Mouse (Mus musculus) midbrain, embryonic 11.5 days (tissue): ENCODE data around the gene Akap13. TPM values are rescaled to one million over a fixed set of nuclear protein-coding genes. Genes with fewer than 3 reads are reported as not detected.

Experiments
- ATAC-seq: fragments of 200-750 bp; cut with Nextera tagmentation; 2 replicates; pipeline ENCODE4 v1.8.0; 2017; ENCODE audit warnings: moderate TSS enrichment, moderate library complexity; ENCODE audit not compliant: low FRiP score
- DNase-seq: peaks from one replicate; pipeline ENCODE4 v3.0.0; 2015; ENCODE audit warnings: low spot score; ENCODE audit errors: missing footprints
- H3K27ac ChIP-seq: fragments of 300-500 bp; sonication (generic); 2 replicates; pipeline ENCODE4 v1.5.1; 2014; ENCODE audit warnings: low read depth, low read length
- H3K27me3 ChIP-seq: fragments of 300-500 bp; sonication (generic); 2 replicates; pipeline ENCODE4 v1.6.1; 2014; ENCODE audit warnings: mild to moderate bottlenecking, low read length, moderate library complexity, mixed read lengths; ENCODE audit not compliant: control insufficient read depth, insufficient read depth
- H3K36me3 ChIP-seq: fragments of 300-500 bp; sonication (generic); 2 replicates; pipeline ENCODE4 v1.6.1; 2014; ENCODE audit warnings: mild to moderate bottlenecking, low read length, moderate library complexity, mixed read lengths; ENCODE audit not compliant: control insufficient read depth, insufficient read depth
- H3K4me1 ChIP-seq: fragments of 300-500 bp; sonication (generic); 2 replicates; pipeline ENCODE4 v1.6.1; 2014; ENCODE audit warnings: low read length; ENCODE audit not compliant: control insufficient read depth, insufficient read depth
- H3K4me2 ChIP-seq: fragments of 300-500 bp; sonication (generic); 2 replicates; pipeline ENCODE4 v1.6.1; 2014; ENCODE audit warnings: mild to moderate bottlenecking, moderate library complexity
- H3K4me3 ChIP-seq: fragments of 300-500 bp; sonication (generic); 2 replicates; pipeline ENCODE4 v1.5.1; 2014; ENCODE audit warnings: low read depth, low read length
- H3K9ac ChIP-seq: fragments of 300-500 bp; sonication (generic); 2 replicates; pipeline ENCODE4 v1.6.1; 2014; ENCODE audit warnings: low read length
- H3K9me3 ChIP-seq: fragments of 300-500 bp; sonication (generic); 2 replicates; pipeline ENCODE4 v1.6.1; 2016; ENCODE audit warnings: low read length; ENCODE audit not compliant: control insufficient read depth
- WGBS: fragments of 180-500 bp; shearing (Covaris S2); extraction: QIAGEN DNeasy Blood & Tissue Kit; methylation state at CpG from one replicate; pipeline ENCODE4 v1.1.7; 2014; 5-methylcytosine and 5-hydroxymethylcytosine counted together
- polyA plus RNA-seq: library from polyadenylated mRNA; unstranded; fragments of >200 nt; fragmentation: Nextera tagmentation; extraction: Ambion mirVana; gene quantifications from 2 replicates; pipeline ENCODE4 v1.2.1, GENCODE M21; 2014

Gene Akap13
- polyA plus RNA-seq, 1 experiment from 2014 or later, result 24.3 TPM

- Histone ChIP-seq H3K36me3 (no peaks in the 10 kb centered on the region), H3K4me2 (no peak overlapping the region), H3K27ac (no peak overlapping the region), H3K27me3 (no peaks in the 10 kb centered on the region), H3K4me1 (no peaks in the 10 kb centered on the region), H3K9me3 (no peaks in the 10 kb centered on the region), H3K4me3 (no peak overlapping the region), H3K9ac (no peak overlapping the region)
- no peak for ATAC-seq
- 71% methylated on average over 5 of the region's 5 CpGs for WGBS
- DNase-seq, result no peak
Measured at GRCm38 (mm10) chr7:75498627-75499026, 43.3 kb downstream of the Akap13 start.

DNA sequence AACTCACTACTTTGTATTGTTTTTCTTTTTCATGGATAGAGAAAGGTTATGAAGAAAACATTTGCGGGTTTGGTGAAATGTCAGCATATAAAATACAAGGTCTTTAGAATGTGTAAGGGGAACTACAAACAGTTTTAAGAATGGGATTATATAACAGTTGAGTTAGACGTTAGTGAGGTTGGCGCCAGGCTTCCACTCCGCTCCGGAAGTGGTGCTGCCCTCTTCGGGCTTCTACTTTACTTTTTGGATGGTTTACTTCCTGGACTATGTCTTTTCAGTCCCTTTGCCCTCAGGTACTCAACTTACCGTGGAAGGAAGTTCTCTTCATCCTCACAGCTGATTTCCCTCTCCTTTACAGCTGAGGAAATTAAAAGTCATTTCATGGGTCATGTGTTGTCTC lies 43.9 kb downstream of the Akap13 start:
- DNase-seq (no peak), ATAC-seq (no peak)
- Histone ChIP-seq H3K9me3 (no peaks in the 10 kb centered on the region), H3K4me2 (no peak overlapping the region), H3K4me1 (no peaks in the 10 kb centered on the region), H3K9ac (no peak overlapping the region), H3K27ac (no peak overlapping the region), H3K27me3 (no peaks in the 10 kb centered on the region), H3K4me3 (no peak overlapping the region), H3K36me3 (no peaks in the 10 kb centered on the region)
- WGBS, result 89% methylated on average over 7 of the region's 7 CpGs

GRCm38 (mm10) chr7:75500164-75500563 lies 44.8 kb downstream of the Akap13 start:
- H3K4me2 ChIP-seq, result no peak overlapping the region
- H3K4me3 ChIP-seq, result no peak overlapping the region
- DNase-seq (no peak), ATAC-seq (no peak)
- no peak overlapping the region for H3K27ac ChIP-seq
- no peaks in the 10 kb centered on the region for H3K27me3 ChIP-seq
- 96% methylated on average over 4 of the region's 4 CpGs for WGBS
- no peak overlapping the region for H3K9ac ChIP-seq
- no peaks in the 10 kb centered on the region for H3K36me3 ChIP-seq
- no peaks in the 10 kb centered on the region for H3K4me1 ChIP-seq
- no peaks in the 10 kb centered on the region for H3K9me3 ChIP-seq

DNA sequence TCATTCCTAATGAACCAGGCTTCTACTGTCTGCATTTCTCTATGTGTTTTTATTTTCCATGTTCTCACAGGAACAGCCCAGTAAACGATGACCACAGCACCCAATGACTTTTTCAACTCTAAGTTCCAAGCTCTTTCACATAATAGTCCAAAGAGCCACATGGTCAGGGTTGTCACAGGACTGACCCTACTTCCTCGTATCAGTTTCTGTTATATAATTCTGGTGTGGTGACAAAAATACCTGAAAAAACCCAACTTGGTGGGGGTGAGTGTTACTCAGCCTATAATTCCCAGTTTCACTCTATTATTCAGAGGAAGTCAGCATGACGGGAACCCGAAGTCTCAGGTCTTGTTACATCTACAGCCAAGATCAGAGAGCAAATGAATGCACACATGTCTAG lies 45.5 kb downstream of the Akap13 start:
- ATAC-seq, result no peak
- no peak for DNase-seq
- no peaks in the 10 kb centered on the region for H3K9me3 ChIP-seq
- H3K4me2 ChIP-seq, result no peak overlapping the region
- H3K27me3 ChIP-seq, result no peaks in the 10 kb centered on the region
- WGBS, result 88% methylated on average over 4 of the region's 4 CpGs
- H3K4me3 ChIP-seq, result no peak overlapping the region
- H3K4me1 ChIP-seq, result no peaks in the 10 kb centered on the region
- no peak overlapping the region for H3K27ac ChIP-seq
- H3K9ac ChIP-seq, result no peak overlapping the region
- no peaks in the 10 kb centered on the region for H3K36me3 ChIP-seq

DNA sequence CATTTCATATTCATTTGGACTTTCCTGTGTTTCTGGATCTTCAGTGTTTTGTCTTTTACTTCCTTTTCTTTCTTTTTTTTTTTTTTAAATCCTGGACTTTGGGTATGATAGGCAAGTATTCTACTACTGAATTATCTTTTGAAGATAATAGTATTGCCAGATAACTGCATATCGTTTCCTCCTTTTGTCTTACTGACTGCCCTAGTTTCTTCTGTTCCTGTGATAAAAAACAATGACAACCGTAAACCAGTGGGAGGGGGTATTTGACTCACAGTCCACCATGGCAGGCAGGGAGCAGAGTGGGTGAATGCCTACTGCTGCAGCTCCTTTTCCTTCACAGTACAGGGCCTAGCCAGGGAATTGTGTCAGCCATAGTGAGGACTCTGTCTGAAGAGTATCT lies 49.2 kb downstream of the Akap13 start:
- no peaks in the 10 kb centered on the region for H3K27me3 ChIP-seq
- no peaks in the 10 kb centered on the region for H3K4me1 ChIP-seq
- WGBS, result 85% methylated on average over 2 of the region's 2 CpGs
- no peak overlapping the region for H3K9ac ChIP-seq
- no peaks in the 10 kb centered on the region for H3K36me3 ChIP-seq
- H3K27ac ChIP-seq, result no peak overlapping the region
- ATAC-seq (no peak), DNase-seq (no peak)
- no peak overlapping the region for H3K4me2 ChIP-seq
- H3K9me3 ChIP-seq, result no peaks in the 10 kb centered on the region
- H3K4me3 ChIP-seq, result no peak overlapping the region

- Histone ChIP-seq H3K4me2 (no peak overlapping the region), H3K4me3 (no peak overlapping the region), H3K36me3 (no peaks in the 10 kb centered on the region), H3K27ac (no peak overlapping the region), H3K4me1 (no peaks in the 10 kb centered on the region), H3K9me3 (no peaks in the 10 kb centered on the region), H3K27me3 (no peaks in the 10 kb centered on the region), H3K9ac (no peak overlapping the region)
- WGBS, result 93% methylated on average over 4 of the region's 4 CpGs
- ATAC-seq (no peak), DNase-seq (no peak)
Measured at GRCm38 (mm10) chr7:75506628-75507027, 51.3 kb downstream of the Akap13 start.

GRCm38 (mm10) chr7:75509085-75509873 lies 53.9 kb downstream of the Akap13 start:
- Histone ChIP-seq H3K36me3 (no peaks in the 10 kb centered on the region), H3K4me3 (no peak overlapping the region), H3K9me3 (no peaks in the 10 kb centered on the region), H3K9ac (no peak overlapping the region), H3K27ac (no peak overlapping the region), H3K4me2 (no peak overlapping the region), H3K27me3 (no peaks in the 10 kb centered on the region), H3K4me1 (no peaks in the 10 kb centered on the region)
- WGBS, result 76% methylated on average over 5 of the region's 5 CpGs
- no peak for ATAC-seq
- DNase-seq, result no peak

GRCm38 (mm10) chr7:75515472-75515871 lies 60.1 kb downstream of the Akap13 start:
- Histone ChIP-seq H3K4me2 (no peak overlapping the region), H3K4me1 (peaks cover 4% of the 10 kb centered on the region), H3K27ac (no peak overlapping the region), H3K9me3 (no peaks in the 10 kb centered on the region), H3K36me3 (no peaks in the 10 kb centered on the region), H3K27me3 (no peaks in the 10 kb centered on the region), H3K9ac (no peak overlapping the region), H3K4me3 (no peak overlapping the region)
- WGBS, result 86% methylated on average over 6 of the region's 6 CpGs
- DNase-seq (no peak), ATAC-seq (no peak)

- 85% methylated on average over 14 of the region's 14 CpGs for WGBS
- Histone ChIP-seq H3K4me2 (no peak overlapping the region), H3K4me1 (peaks cover 12% of the 10 kb centered on the region), H3K4me3 (no peak overlapping the region), H3K27ac (no peak overlapping the region), H3K9ac (no peak overlapping the region), H3K27me3 (no peaks in the 10 kb centered on the region), H3K36me3 (no peaks in the 10 kb centered on the region), H3K9me3 (no peaks in the 10 kb centered on the region)
- DNase-seq, result no peak
- ATAC-seq, result no peak
Measured at GRCm38 (mm10) chr7:75516716-75517619, 61.6 kb downstream of the Akap13 start.
